Mouse (Mus musculus): ENCODE data around the gene Fah. TPM values are rescaled to one million over a fixed set of nuclear protein-coding genes. Genes with fewer than 3 reads are reported as not detected.

The Fah gene
- polyA plus RNA-seq, 1 experiment: 8.4 TPM

- no peaks in the 10 kb centered on the region for H3K4me1 ChIP-seq (ENCODE audit: control insufficient read depth, insufficient read depth, insufficient read length)
- no peak for DNase-seq (ENCODE audit: low read depth in 1 of 2, low spot score in 2 of 2)
- H3K27ac ChIP-seq (ENCODE audit: insufficient read depth, low read length): no peak overlapping the region
Measured at GRCm38 (mm10) chr7:84611609-84612008, 5.1 kb upstream of the Fah start.

GRCm38 (mm10) chr7:84605704-84606292 is 724 bp downstream of the Fah start:
- DNase-seq (ENCODE audit: low read depth in 1 of 2, low spot score in 2 of 2): peak in 1 of 2 experiments; percentile 56
- Histone ChIP-seq H3K27me3 (ENCODE audit: control insufficient read depth, insufficient read depth, low read length) (no peaks in the 10 kb centered on the region), H3K4me3 (ENCODE audit: extremely low read depth, insufficient read depth, insufficient read length) (peak overlapping the region; percentile 62), H3K36me3 (ENCODE audit: control insufficient read depth, insufficient read depth, low read length) (no peaks in the 10 kb centered on the region), H3K4me1 (ENCODE audit: control insufficient read depth, insufficient read depth, insufficient read length) (peaks cover 4% of the 10 kb centered on the region; the same call in 1 of the 2 replicates), H3K27ac (ENCODE audit: insufficient read depth, low read length) (no peak overlapping the region)
- 2% methylated on average over 36 of the region's 36 CpGs for WGBS
- TF ChIP-seq CTCF (IDR thresholded peaks at IDR 0.05; ENCODE audit: extremely low read depth, insufficient read depth, insufficient read length, insufficient replicate concordance) (no peak), POLR2A (IDR thresholded peaks at IDR 0.05; ENCODE audit: low read depth, low read length) (no peak)

More at GRCm38 (mm10) chr7:84611609-84612008, 5.1 kb upstream of the Fah start:
- Histone ChIP-seq H3K27me3 (ENCODE audit: control insufficient read depth, insufficient read depth, low read length) (no peaks in the 10 kb centered on the region), H3K4me3 (ENCODE audit: extremely low read depth, insufficient read depth, insufficient read length) (no peak overlapping the region), H3K36me3 (ENCODE audit: control insufficient read depth, insufficient read depth, low read length) (peaks cover 2% of the 10 kb centered on the region; the same call in 1 of the 2 replicates)
- WGBS: 15% methylated on average over 1 of the region's 1 CpGs
- TF ChIP-seq CTCF (IDR thresholded peaks at IDR 0.05; ENCODE audit: extremely low read depth, insufficient read depth, insufficient read length, insufficient replicate concordance) (no peak), POLR2A (IDR thresholded peaks at IDR 0.05; ENCODE audit: low read depth, low read length) (no peak)

- no peak for TF ChIP-seq CTCF (IDR thresholded peaks at IDR 0.05; ENCODE audit: extremely low read depth, insufficient read depth, insufficient read length, insufficient replicate concordance)
- no peak for TF ChIP-seq POLR2A (IDR thresholded peaks at IDR 0.05; ENCODE audit: low read depth, low read length)
- Histone ChIP-seq H3K4me1 (ENCODE audit: control insufficient read depth, insufficient read depth, insufficient read length) (peaks cover 4% of the 10 kb centered on the region; the same call in 1 of the 2 replicates), H3K4me3 (ENCODE audit: extremely low read depth, insufficient read depth, insufficient read length) (peak overlapping the region; percentile 62), H3K36me3 (ENCODE audit: control insufficient read depth, insufficient read depth, low read length) (no peaks in the 10 kb centered on the region), H3K27me3 (ENCODE audit: control insufficient read depth, insufficient read depth, low read length) (no peaks in the 10 kb centered on the region), H3K27ac (ENCODE audit: insufficient read depth, low read length) (no peak overlapping the region)
- no peak for DNase-seq (ENCODE audit: low read depth in 1 of 2, low spot score in 2 of 2)
- 14% methylated on average over 19 of the region's 19 CpGs for WGBS
Measured at GRCm38 (mm10) chr7:84605033-84605687, 1.4 kb downstream of the Fah start.

GRCm38 (mm10) chr7:84604501-84604900 is 2.0 kb downstream of the Fah start:
- Histone ChIP-seq H3K4me1 (ENCODE audit: control insufficient read depth, insufficient read depth, insufficient read length) (peaks cover 4% of the 10 kb centered on the region; the same call in 1 of the 2 replicates), H3K4me3 (ENCODE audit: extremely low read depth, insufficient read depth, insufficient read length) (no peak overlapping the region), H3K27me3 (ENCODE audit: control insufficient read depth, insufficient read depth, low read length) (no peaks in the 10 kb centered on the region), H3K36me3 (ENCODE audit: control insufficient read depth, insufficient read depth, low read length) (no peaks in the 10 kb centered on the region), H3K27ac (ENCODE audit: insufficient read depth, low read length) (no peak overlapping the region)
- TF ChIP-seq CTCF (IDR thresholded peaks at IDR 0.05; ENCODE audit: extremely low read depth, insufficient read depth, insufficient read length, insufficient replicate concordance) (no peak), POLR2A (IDR thresholded peaks at IDR 0.05; ENCODE audit: low read depth, low read length) (no peak)
- 50% methylated on average over 3 of the region's 3 CpGs for WGBS
- no peak for DNase-seq (ENCODE audit: low read depth in 1 of 2, low spot score in 2 of 2)

- Histone ChIP-seq H3K4me3 (ENCODE audit: extremely low read depth, insufficient read depth, insufficient read length) (no peak overlapping the region), H3K4me1 (ENCODE audit: control insufficient read depth, insufficient read depth, insufficient read length) (peaks cover 4% of the 10 kb centered on the region; the same call in 1 of the 2 replicates), H3K27ac (ENCODE audit: insufficient read depth, low read length) (no peak overlapping the region), H3K27me3 (ENCODE audit: control insufficient read depth, insufficient read depth, low read length) (no peaks in the 10 kb centered on the region), H3K36me3 (ENCODE audit: control insufficient read depth, insufficient read depth, low read length) (no peaks in the 10 kb centered on the region)
- no peak for DNase-seq (ENCODE audit: low read depth in 1 of 2, low spot score in 2 of 2)
- WGBS: 90% methylated on average over 3 of the region's 3 CpGs
- TF ChIP-seq CTCF (IDR thresholded peaks at IDR 0.05; ENCODE audit: extremely low read depth, insufficient read depth, insufficient read length, insufficient replicate concordance): no peak
- no peak for TF ChIP-seq POLR2A (IDR thresholded peaks at IDR 0.05; ENCODE audit: low read depth, low read length)
Measured at GRCm38 (mm10) chr7:84601331-84601730, 5.2 kb downstream of the Fah start.

- peaks cover 4% of the 10 kb centered on the region; the same call in 1 of the 2 replicates for H3K4me1 ChIP-seq (ENCODE audit: control insufficient read depth, insufficient read depth, insufficient read length)
- TF ChIP-seq POLR2A (IDR thresholded peaks at IDR 0.05; ENCODE audit: low read depth, low read length) (no peak), CTCF (IDR thresholded peaks at IDR 0.05; ENCODE audit: extremely low read depth, insufficient read depth, insufficient read length, insufficient replicate concordance) (no peak)
- H3K27me3 ChIP-seq (ENCODE audit: control insufficient read depth, insufficient read depth, low read length): no peaks in the 10 kb centered on the region
- H3K4me3 ChIP-seq (ENCODE audit: extremely low read depth, insufficient read depth, insufficient read length): no peak overlapping the region
- no peaks in the 10 kb centered on the region for H3K36me3 ChIP-seq (ENCODE audit: control insufficient read depth, insufficient read depth, low read length)
- no peak for DNase-seq (ENCODE audit: low read depth in 1 of 2, low spot score in 2 of 2)
- WGBS: 89% methylated on average over 2 of the region's 2 CpGs
- H3K27ac ChIP-seq (ENCODE audit: insufficient read depth, low read length): no peak overlapping the region
Measured at GRCm38 (mm10) chr7:84600631-84601030, 5.9 kb downstream of the Fah start.

- Histone ChIP-seq H3K36me3 (ENCODE audit: control insufficient read depth, insufficient read depth, low read length) (no peaks in the 10 kb centered on the region), H3K27me3 (ENCODE audit: control insufficient read depth, insufficient read depth, low read length) (no peaks in the 10 kb centered on the region), H3K4me1 (ENCODE audit: control insufficient read depth, insufficient read depth, insufficient read length) (no peaks in the 10 kb centered on the region; the same call in 1 of the 2 replicates), H3K4me3 (ENCODE audit: extremely low read depth, insufficient read depth, insufficient read length) (no peak overlapping the region), H3K27ac (ENCODE audit: insufficient read depth, low read length) (no peak overlapping the region)
- WGBS: 71% methylated on average over 3 of the region's 3 CpGs
- no peak for TF ChIP-seq CTCF (IDR thresholded peaks at IDR 0.05; ENCODE audit: extremely low read depth, insufficient read depth, insufficient read length, insufficient replicate concordance)
- no peak for TF ChIP-seq POLR2A (IDR thresholded peaks at IDR 0.05; ENCODE audit: low read depth, low read length)
- DNase-seq (ENCODE audit: low read depth in 1 of 2, low spot score in 2 of 2): no peak
Measured at GRCm38 (mm10) chr7:84596633-84597032, 9.9 kb downstream of the Fah start.

Data from spleen, adult 2 months (tissue).